Mouse (Mus musculus): ENCODE data around the gene Olfr203. TPM values are rescaled to one million over a fixed set of nuclear protein-coding genes. Genes with fewer than 3 reads are reported as not detected.
"Not testable (repeated sequence)": the region's sequence is repeated elsewhere in the genome, so short reads cannot be mapped to it uniquely, and the experiment has no call there.

Olfr203 gene
- polyA plus RNA-seq, 1 experiment from 2014 or later, result not detected

DNA sequence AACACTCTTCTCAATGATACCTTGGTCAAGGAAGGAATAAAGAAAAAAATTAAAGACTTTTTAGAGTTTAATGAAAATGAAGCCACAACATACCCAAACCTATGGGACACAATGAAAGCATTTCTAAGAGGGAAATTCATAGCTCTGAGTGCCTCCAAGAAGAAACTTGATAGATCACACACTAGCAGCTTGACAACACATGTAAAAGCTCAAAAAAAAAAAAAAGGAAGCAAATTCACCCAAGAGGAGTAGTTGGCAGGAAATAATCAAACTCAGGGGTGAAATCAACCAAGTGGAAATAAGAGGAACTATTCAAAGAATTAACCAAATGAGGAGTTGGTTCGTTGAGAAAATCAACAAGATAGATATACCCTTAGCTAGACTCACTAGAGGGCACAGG is 24.6 kb downstream of the Olfr203 start:
- H3K36me3 ChIP-seq (ENCODE audit: control insufficient read depth, insufficient read depth, low read length); H3K4me3 ChIP-seq (ENCODE audit: low read depth, low read length); H3K4me1 ChIP-seq (replicated peaks; ENCODE audit: control insufficient read depth, insufficient read depth, low read length); DNase-seq (ENCODE audit: low spot score); H3K27me3 ChIP-seq (replicated peaks; ENCODE audit: control insufficient read depth, insufficient read depth, low read length); H3K27ac ChIP-seq (ENCODE audit: low read depth, low read length); H3K9ac ChIP-seq (ENCODE audit: low read depth, low read length); H3K9me3 ChIP-seq (ENCODE audit: control insufficient read depth, low read length); H3K4me2 ChIP-seq; ATAC-seq (replicated peaks; ENCODE audit: low FRiP score): not testable (repeated sequence)
- WGBS, result 43% methylated on average over 1 of the region's 1 CpGs

DNA sequence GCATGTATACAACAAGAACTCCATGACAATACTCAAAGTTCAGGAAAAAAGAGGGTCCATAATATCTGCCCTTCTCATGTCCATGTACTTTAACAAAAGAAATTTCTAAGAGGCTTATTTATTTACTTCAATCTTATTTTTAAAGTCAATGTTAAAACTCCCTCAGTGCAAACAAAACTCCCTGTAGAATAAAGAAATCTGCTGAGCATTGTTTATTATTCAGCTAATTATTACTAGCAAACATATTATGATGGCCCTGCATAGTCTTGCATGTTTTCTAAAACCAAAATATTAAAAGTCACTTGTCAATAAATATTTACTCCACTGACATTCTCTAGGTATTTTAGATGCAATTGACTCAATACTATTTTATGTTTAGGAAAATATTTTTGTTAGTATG is 32.4 kb downstream of the Olfr203 start, which contains the start of gene Olfr205:
Olfr205 (minus strand) TSS at position 101 of the 400 bp plus-strand sequence.
- H3K36me3 ChIP-seq (ENCODE audit: control insufficient read depth, insufficient read depth, low read length), result no peaks in the 10 kb centered on the region
- H3K27me3 ChIP-seq (replicated peaks; ENCODE audit: control insufficient read depth, insufficient read depth, low read length), result no peaks in the 10 kb centered on the region
- no peaks in the 10 kb centered on the region for H3K4me1 ChIP-seq (replicated peaks; ENCODE audit: control insufficient read depth, insufficient read depth, low read length)
- DNase-seq (ENCODE audit: low spot score) (no peak), ATAC-seq (replicated peaks; ENCODE audit: low FRiP score) (no peak)
- H3K9ac ChIP-seq (ENCODE audit: low read depth, low read length), result no peak within 1 kb of the TSS
- H3K4me3 ChIP-seq (ENCODE audit: low read depth, low read length), result no peak within 1 kb of the TSS
- H3K4me2 ChIP-seq, result no peak within 1 kb of the TSS
- no peak within 1 kb of the TSS for H3K27ac ChIP-seq (ENCODE audit: low read depth, low read length)
- H3K9me3 ChIP-seq (ENCODE audit: control insufficient read depth, low read length), result no peaks in the 10 kb centered on the region; the same call in 1 of the 2 replicates

DNA sequence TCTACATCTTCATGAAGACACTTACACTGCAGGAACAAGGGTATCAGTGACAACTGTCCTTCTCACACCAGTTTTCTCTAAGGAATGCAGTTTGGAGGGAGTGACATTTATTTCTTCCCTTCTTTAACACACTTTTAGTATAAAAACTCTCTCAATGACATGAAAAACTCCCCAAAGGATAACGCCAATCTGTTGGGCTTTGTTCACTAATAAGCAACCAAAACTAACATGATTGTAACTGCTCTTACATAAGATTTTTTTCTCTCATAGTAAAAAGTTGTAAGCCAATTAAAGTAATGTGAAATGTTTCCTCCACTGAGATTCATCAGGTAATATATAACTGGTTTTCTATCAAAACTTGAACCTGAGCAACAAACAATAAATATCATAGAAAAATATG is 50.5 kb downstream of the Olfr203 start, which contains the start of gene Olfr206:
Olfr206 (minus strand) TSS at position 101 of the 400 bp plus-strand sequence.
- Histone ChIP-seq H3K36me3 (ENCODE audit: control insufficient read depth, insufficient read depth, low read length) (no peaks in the 10 kb centered on the region), H3K4me3 (ENCODE audit: low read depth, low read length) (no peak within 1 kb of the TSS), H3K9me3 (ENCODE audit: control insufficient read depth, low read length) (no peaks in the 10 kb centered on the region), H3K27me3 (replicated peaks; ENCODE audit: control insufficient read depth, insufficient read depth, low read length) (no peaks in the 10 kb centered on the region), H3K4me2 (no peak within 1 kb of the TSS), H3K4me1 (replicated peaks; ENCODE audit: control insufficient read depth, insufficient read depth, low read length) (no peaks in the 10 kb centered on the region), H3K27ac (ENCODE audit: low read depth, low read length) (no peak within 1 kb of the TSS), H3K9ac (ENCODE audit: low read depth, low read length) (no peak within 1 kb of the TSS)
- 74% methylated on average over 1 of the region's 1 CpGs for WGBS
- DNase-seq (ENCODE audit: low spot score), result no peak
- ATAC-seq (replicated peaks; ENCODE audit: low FRiP score), result no peak

Other genes starting within 250 kb of the Olfr203 start
- not detected in 2 replicates for gene Olfr190, start 220.9 kb upstream of the Olfr203 start, polyA plus RNA-seq (2014; fragmentation: Nextera tagmentation; extraction: Ambion mirVana)
- not detected in 2 replicates for gene Olfr191, start 209.1 kb upstream of the Olfr203 start, polyA plus RNA-seq (2014; fragmentation: Nextera tagmentation; extraction: Ambion mirVana)
- not detected in 2 replicates for gene Olfr193, start 187.0 kb upstream of the Olfr203 start, polyA plus RNA-seq (2014; fragmentation: Nextera tagmentation; extraction: Ambion mirVana)
- not detected in 2 replicates for gene Olfr194, start 177.8 kb upstream of the Olfr203 start, polyA plus RNA-seq (2014; fragmentation: Nextera tagmentation; extraction: Ambion mirVana)
- gene Olfr195, start 151.8 kb upstream of the Olfr203 start, polyA plus RNA-seq (2014; fragmentation: Nextera tagmentation; extraction: Ambion mirVana), result not detected in 2 replicates
- gene Olfr196, start 128.4 kb upstream of the Olfr203 start, polyA plus RNA-seq (2014; fragmentation: Nextera tagmentation; extraction: Ambion mirVana), result not detected in 2 replicates
- not detected in 2 replicates for gene Olfr198, start 95.3 kb upstream of the Olfr203 start, polyA plus RNA-seq (2014; fragmentation: Nextera tagmentation; extraction: Ambion mirVana)
- gene Olfr199, start 79.1 kb upstream of the Olfr203 start, polyA plus RNA-seq (2014; fragmentation: Nextera tagmentation; extraction: Ambion mirVana), result not detected in 2 replicates
- gene Olfr201, start 26.2 kb upstream of the Olfr203 start, polyA plus RNA-seq (2014; fragmentation: Nextera tagmentation; extraction: Ambion mirVana), result not detected in 2 replicates
- gene Olfr202, start 12.1 kb upstream of the Olfr203 start, polyA plus RNA-seq (2014; fragmentation: Nextera tagmentation; extraction: Ambion mirVana), result not detected in 2 replicates
- gene Olfr204, start 19.4 kb downstream of the Olfr203 start, polyA plus RNA-seq (2014; fragmentation: Nextera tagmentation; extraction: Ambion mirVana), result not detected in 2 replicates
- gene Olfr205, start 32.3 kb downstream of the Olfr203 start, polyA plus RNA-seq (2014; fragmentation: Nextera tagmentation; extraction: Ambion mirVana), result not detected in 2 replicates
- not detected in 2 replicates for gene Olfr206, start 50.4 kb downstream of the Olfr203 start, polyA plus RNA-seq (2014; fragmentation: Nextera tagmentation; extraction: Ambion mirVana)
- not detected in 2 replicates for gene Olfr209, start 65.1 kb downstream of the Olfr203 start, polyA plus RNA-seq (2014; fragmentation: Nextera tagmentation; extraction: Ambion mirVana)
- gene Gabrr3, start 108.5 kb downstream of the Olfr203 start, polyA plus RNA-seq (2014; fragmentation: Nextera tagmentation; extraction: Ambion mirVana), result not detected in 2 replicates
- gene Riox2, start 172.9 kb downstream of the Olfr203 start, polyA plus RNA-seq (2014; fragmentation: Nextera tagmentation; extraction: Ambion mirVana), result 39.4 and 44.6 TPM in 2 replicates